Mouse (Mus musculus): Measurements from ENCODE around the gene Ccdc3. TPM values are rescaled to one million over a fixed set of nuclear protein-coding genes. Genes with fewer than 3 reads are reported as not detected.

Gene Ccdc3
- polyA plus RNA-seq, 1 experiment from 2014 or later: not detected

GRCm38 (mm10) chr2:5174716-5175115 lies 37.1 kb downstream of the Ccdc3 start:
- Histone ChIP-seq H3K36me3 (ENCODE audit: inconsistent target) (no peaks in the 10 kb centered on the region), H3K79me2 (ENCODE audit: inconsistent target) (no peaks in the 10 kb centered on the region), H3K27ac (no peak overlapping the region), H3K4me3 (ENCODE audit: inconsistent target) (no peak overlapping the region)

GRCm38 (mm10) chr2:5181462-5182443 lies 44.2 kb downstream of the Ccdc3 start:
- no peak overlapping the region for H3K27ac ChIP-seq
- no peaks in the 10 kb centered on the region for H3K36me3 ChIP-seq (ENCODE audit: inconsistent target)
- WGBS (ENCODE audit: missing documents): 88% methylated on average over 5 of the region's 5 CpGs
- no peak overlapping the region for H3K4me3 ChIP-seq (ENCODE audit: inconsistent target)
- H3K79me2 ChIP-seq (ENCODE audit: inconsistent target): no peaks in the 10 kb centered on the region

GRCm38 (mm10) chr2:5184166-5184565 lies 46.6 kb downstream of the Ccdc3 start:
- Histone ChIP-seq H3K27ac (no peak overlapping the region), H3K79me2 (ENCODE audit: inconsistent target) (no peaks in the 10 kb centered on the region), H3K36me3 (ENCODE audit: inconsistent target) (no peaks in the 10 kb centered on the region), H3K4me3 (ENCODE audit: inconsistent target) (no peak overlapping the region)
- 82% methylated on average over 4 of the region's 4 CpGs for WGBS (ENCODE audit: missing documents)

GRCm38 (mm10) chr2:5185631-5186030 lies 48.1 kb downstream of the Ccdc3 start:
- H3K79me2 ChIP-seq (ENCODE audit: inconsistent target): no peaks in the 10 kb centered on the region
- H3K27ac ChIP-seq: no peak overlapping the region
- no peaks in the 10 kb centered on the region for H3K36me3 ChIP-seq (ENCODE audit: inconsistent target)
- 91% methylated on average over 3 of the region's 3 CpGs for WGBS (ENCODE audit: missing documents)
- H3K4me3 ChIP-seq (ENCODE audit: inconsistent target): no peak overlapping the region

- H3K36me3 ChIP-seq (ENCODE audit: inconsistent target): no peaks in the 10 kb centered on the region
- no peak overlapping the region for H3K4me3 ChIP-seq (ENCODE audit: inconsistent target)
- no peak overlapping the region for H3K27ac ChIP-seq
- WGBS (ENCODE audit: missing documents): 93% methylated on average over 4 of the region's 4 CpGs
- H3K79me2 ChIP-seq (ENCODE audit: inconsistent target): no peaks in the 10 kb centered on the region
These were observed 54.6 kb downstream of the Ccdc3 start for GRCm38 (mm10) chr2:5192156-5192555.

GRCm38 (mm10) chr2:5193071-5193470 lies 55.5 kb downstream of the Ccdc3 start:
- H3K27ac ChIP-seq: no peak overlapping the region
- no peak overlapping the region for H3K4me3 ChIP-seq (ENCODE audit: inconsistent target)
- 89% methylated on average over 4 of the region's 4 CpGs for WGBS (ENCODE audit: missing documents)
- no peaks in the 10 kb centered on the region for H3K79me2 ChIP-seq (ENCODE audit: inconsistent target)
- no peaks in the 10 kb centered on the region for H3K36me3 ChIP-seq (ENCODE audit: inconsistent target)

GRCm38 (mm10) chr2:5194701-5195215 lies 57.2 kb downstream of the Ccdc3 start:
- Histone ChIP-seq H3K4me3 (ENCODE audit: inconsistent target) (no peak overlapping the region), H3K36me3 (ENCODE audit: inconsistent target) (no peaks in the 10 kb centered on the region), H3K79me2 (ENCODE audit: inconsistent target) (no peaks in the 10 kb centered on the region), H3K27ac (no peak overlapping the region)
- WGBS (ENCODE audit: missing documents): 86% methylated on average over 6 of the region's 6 CpGs

GRCm38 (mm10) chr2:5197486-5197885 lies 59.9 kb downstream of the Ccdc3 start:
- no peak overlapping the region for H3K27ac ChIP-seq
- H3K4me3 ChIP-seq (ENCODE audit: inconsistent target): no peak overlapping the region
- H3K36me3 ChIP-seq (ENCODE audit: inconsistent target): no peaks in the 10 kb centered on the region
- no peaks in the 10 kb centered on the region for H3K79me2 ChIP-seq (ENCODE audit: inconsistent target)
- WGBS (ENCODE audit: missing documents): 89% methylated on average over 4 of the region's 4 CpGs

- Histone ChIP-seq H3K4me3 (ENCODE audit: inconsistent target) (no peak overlapping the region), H3K27ac (no peak overlapping the region), H3K79me2 (ENCODE audit: inconsistent target) (no peaks in the 10 kb centered on the region), H3K36me3 (ENCODE audit: inconsistent target) (no peaks in the 10 kb centered on the region)
- WGBS (ENCODE audit: missing documents): 77% methylated on average over 16 of the region's 17 CpGs
These were observed 61.7 kb downstream of the Ccdc3 start for GRCm38 (mm10) chr2:5199289-5199688.

GRCm38 (mm10) chr2:5200817-5201364 lies 63.3 kb downstream of the Ccdc3 start:
- H3K27ac ChIP-seq: no peak overlapping the region
- no peaks in the 10 kb centered on the region for H3K79me2 ChIP-seq (ENCODE audit: inconsistent target)
- no peak overlapping the region for H3K4me3 ChIP-seq (ENCODE audit: inconsistent target)
- WGBS (ENCODE audit: missing documents): 88% methylated on average over 7 of the region's 7 CpGs
- H3K36me3 ChIP-seq (ENCODE audit: inconsistent target): no peaks in the 10 kb centered on the region

- WGBS (ENCODE audit: missing documents): 100% methylated on average over 1 of the region's 1 CpGs
- H3K79me2 ChIP-seq (ENCODE audit: inconsistent target): no peaks in the 10 kb centered on the region
- H3K4me3 ChIP-seq (ENCODE audit: inconsistent target): no peak overlapping the region
- H3K27ac ChIP-seq: no peak overlapping the region
- no peaks in the 10 kb centered on the region for H3K36me3 ChIP-seq (ENCODE audit: inconsistent target)
These were observed 65.6 kb downstream of the Ccdc3 start for GRCm38 (mm10) chr2:5203146-5203545.

- WGBS (ENCODE audit: missing documents): 92% methylated on average over 1 of the region's 1 CpGs
These were observed 67.4 kb downstream of the Ccdc3 start for GRCm38 (mm10) chr2:5204941-5205340.

GRCm38 (mm10) chr2:5206651-5207050 lies 69.1 kb downstream of the Ccdc3 start:
- Histone ChIP-seq H3K79me2 (ENCODE audit: inconsistent target) (no peaks in the 10 kb centered on the region), H3K36me3 (ENCODE audit: inconsistent target) (no peaks in the 10 kb centered on the region), H3K4me3 (ENCODE audit: inconsistent target) (no peak overlapping the region), H3K27ac (no peak overlapping the region)
- WGBS (ENCODE audit: missing documents): 89% methylated on average over 3 of the region's 3 CpGs

More at GRCm38 (mm10) chr2:5204941-5205340, 67.4 kb downstream of the Ccdc3 start:
- H3K36me3 ChIP-seq (ENCODE audit: inconsistent target): no peaks in the 10 kb centered on the region
- no peak overlapping the region for H3K4me3 ChIP-seq (ENCODE audit: inconsistent target)
- no peak overlapping the region for H3K27ac ChIP-seq
- H3K79me2 ChIP-seq (ENCODE audit: inconsistent target): no peaks in the 10 kb centered on the region

GRCm38 (mm10) chr2:5214581-5214980 lies 77.0 kb downstream of the Ccdc3 start:
- Histone ChIP-seq H3K36me3 (ENCODE audit: inconsistent target) (no peaks in the 10 kb centered on the region), H3K27ac (no peak overlapping the region), H3K4me3 (ENCODE audit: inconsistent target) (no peak overlapping the region), H3K79me2 (ENCODE audit: inconsistent target) (no peaks in the 10 kb centered on the region)
- 72% methylated on average over 1 of the region's 1 CpGs for WGBS (ENCODE audit: missing documents)

- no peak overlapping the region for H3K27ac ChIP-seq
- WGBS (ENCODE audit: missing documents): 83% methylated on average over 9 of the region's 9 CpGs
- H3K36me3 ChIP-seq (ENCODE audit: inconsistent target): no peaks in the 10 kb centered on the region
- no peak overlapping the region for H3K4me3 ChIP-seq (ENCODE audit: inconsistent target)
- H3K79me2 ChIP-seq (ENCODE audit: inconsistent target): no peaks in the 10 kb centered on the region
These were observed 77.8 kb downstream of the Ccdc3 start for GRCm38 (mm10) chr2:5215252-5215815.

Data from macrophage (primary cell).